Mouse (Mus musculus): ENCODE data around the gene Cmas.

Gene Cmas

GRCm38 (mm10) chr6:142756507-142757333, at the start of gene Cmas:
Gene Cmas, plus strand, starts transcription at chr6:142756686.
- DNase-seq (ENCODE audit: low spot score in 2 of 2), result peak; percentile 86 to 95

GRCm38 (mm10) chr6:142706688-142707087, 49.8 kb upstream of the Cmas start:
- DNase-seq (ENCODE audit: low spot score in 2 of 2), result no peak

GRCm38 (mm10) chr6:142708369-142708768, 48.1 kb upstream of the Cmas start:
- no peak for DNase-seq (ENCODE audit: low spot score in 2 of 2)

GRCm38 (mm10) chr6:142710690-142711089, 45.8 kb upstream of the Cmas start:
- no peak for DNase-seq (ENCODE audit: low spot score in 2 of 2)

GRCm38 (mm10) chr6:142711106-142711505, 45.4 kb upstream of the Cmas start:
- no peak for DNase-seq (ENCODE audit: low spot score in 2 of 2)

GRCm38 (mm10) chr6:142715026-142715425, 41.5 kb upstream of the Cmas start:
- DNase-seq (ENCODE audit: low spot score in 2 of 2), result no peak

- DNase-seq (ENCODE audit: low spot score in 2 of 2), result no peak
Measured at GRCm38 (mm10) chr6:142717186-142717585, 39.3 kb upstream of the Cmas start.

- DNase-seq (ENCODE audit: low spot score in 2 of 2), result no peak
Measured at GRCm38 (mm10) chr6:142718167-142718566, 38.3 kb upstream of the Cmas start.

GRCm38 (mm10) chr6:142720641-142721040, 35.8 kb upstream of the Cmas start:
- DNase-seq (ENCODE audit: low spot score in 2 of 2), result no peak

- DNase-seq (ENCODE audit: low spot score in 2 of 2), result no peak
Measured at GRCm38 (mm10) chr6:142721731-142722130, 34.8 kb upstream of the Cmas start.

- no peak for DNase-seq (ENCODE audit: low spot score in 2 of 2)
Measured at GRCm38 (mm10) chr6:142726032-142726431, 30.5 kb upstream of the Cmas start.

- DNase-seq (ENCODE audit: low spot score in 2 of 2), result no peak
Measured at GRCm38 (mm10) chr6:142732567-142733290, 23.8 kb upstream of the Cmas start.

- no peak for DNase-seq (ENCODE audit: low spot score in 2 of 2)
Measured at GRCm38 (mm10) chr6:142735302-142736005, 21.0 kb upstream of the Cmas start.

- DNase-seq (ENCODE audit: low spot score in 2 of 2), result no peak
Measured at GRCm38 (mm10) chr6:142738225-142738624, 18.3 kb upstream of the Cmas start.

- DNase-seq (ENCODE audit: low spot score in 2 of 2), result no peak
Measured at GRCm38 (mm10) chr6:142738637-142739036, 17.8 kb upstream of the Cmas start.

GRCm38 (mm10) chr6:142741763-142742162, 14.7 kb upstream of the Cmas start:
- DNase-seq (ENCODE audit: low spot score in 2 of 2), result no peak

- no peak for DNase-seq (ENCODE audit: low spot score in 2 of 2)
Measured at GRCm38 (mm10) chr6:142743193-142743592, 13.3 kb upstream of the Cmas start.

GRCm38 (mm10) chr6:142745484-142745883, 11.0 kb upstream of the Cmas start:
- no peak for DNase-seq (ENCODE audit: low spot score in 2 of 2)

- DNase-seq (ENCODE audit: low spot score in 2 of 2), result no peak
Measured at GRCm38 (mm10) chr6:142746765-142747164, 9.7 kb upstream of the Cmas start.

GRCm38 (mm10) chr6:142747165-142747564, 9.3 kb upstream of the Cmas start:
- no peak for DNase-seq (ENCODE audit: low spot score in 2 of 2)

- DNase-seq (ENCODE audit: low spot score in 2 of 2), result no peak
Measured at GRCm38 (mm10) chr6:142748057-142748708, 8.3 kb upstream of the Cmas start.

GRCm38 (mm10) chr6:142751365-142751764, 5.1 kb upstream of the Cmas start:
- DNase-seq (ENCODE audit: low spot score in 2 of 2), result no peak
